Mouse (Mus musculus) left cerebral cortex, postnatal 36 days (tissue): Measurements from ENCODE around the gene Hoxb4. TPM values are rescaled to one million over a fixed set of nuclear protein-coding genes. Genes with fewer than 3 reads are reported as not detected.

ENCODE experiments used
- DNase-seq, 2 experiments: peaks; one replicate each; pipeline ENCODE4 v3.0.0; 2021 to 2022; ENCODE audit warnings: low spot score in 2 of 2, mixed read lengths in 1 of 2
- intact Hi-C: fragments of 180-260 bp; cut with DNase I; formaldehyde crosslinking; loops from one replicate; pipeline ENCODE4 v1.15.1; 2025
- total RNA-seq, 2 experiments: library from RNA; stranded (reverse); gene quantifications; 2 replicates each; pipeline ENCODE4 v1.2.3; 2021

Gene Hoxb4
- total RNA-seq, 2 experiments from 2014 or later, result not detected

DNA sequence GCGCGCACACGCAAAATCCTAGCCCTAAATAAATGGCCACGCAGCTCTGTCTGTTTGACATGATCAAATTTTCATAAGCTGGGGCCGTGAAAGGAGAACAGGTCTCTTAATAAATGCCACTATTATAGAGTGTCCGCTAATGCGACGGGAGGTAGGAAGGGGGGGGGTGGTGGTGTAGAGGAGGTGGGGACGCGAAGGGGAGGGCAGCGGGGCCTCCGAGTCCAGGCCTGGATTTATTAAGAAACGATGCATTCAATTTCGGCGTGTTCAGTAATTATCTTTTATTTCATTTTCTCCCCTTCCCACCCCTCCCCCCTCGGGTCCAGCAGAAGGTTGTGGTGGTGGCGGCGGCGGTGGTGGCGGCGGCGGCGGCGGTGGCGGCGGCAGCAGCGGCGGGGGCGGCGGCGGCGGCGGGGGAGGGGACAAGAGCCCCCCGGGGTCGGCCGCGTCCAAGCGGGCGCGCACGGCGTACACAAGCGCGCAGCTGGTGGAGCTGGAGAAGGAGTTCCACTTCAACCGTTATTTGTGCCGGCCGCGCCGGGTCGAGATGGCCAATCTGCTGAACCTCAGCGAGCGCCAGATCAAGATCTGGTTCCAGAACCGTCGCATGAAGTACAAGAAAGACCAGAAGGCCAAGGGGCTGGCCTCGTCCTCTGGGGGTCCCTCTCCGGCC is 27.3 kb downstream of the Hoxb4 start:
- no peak for DNase-seq

DNA sequence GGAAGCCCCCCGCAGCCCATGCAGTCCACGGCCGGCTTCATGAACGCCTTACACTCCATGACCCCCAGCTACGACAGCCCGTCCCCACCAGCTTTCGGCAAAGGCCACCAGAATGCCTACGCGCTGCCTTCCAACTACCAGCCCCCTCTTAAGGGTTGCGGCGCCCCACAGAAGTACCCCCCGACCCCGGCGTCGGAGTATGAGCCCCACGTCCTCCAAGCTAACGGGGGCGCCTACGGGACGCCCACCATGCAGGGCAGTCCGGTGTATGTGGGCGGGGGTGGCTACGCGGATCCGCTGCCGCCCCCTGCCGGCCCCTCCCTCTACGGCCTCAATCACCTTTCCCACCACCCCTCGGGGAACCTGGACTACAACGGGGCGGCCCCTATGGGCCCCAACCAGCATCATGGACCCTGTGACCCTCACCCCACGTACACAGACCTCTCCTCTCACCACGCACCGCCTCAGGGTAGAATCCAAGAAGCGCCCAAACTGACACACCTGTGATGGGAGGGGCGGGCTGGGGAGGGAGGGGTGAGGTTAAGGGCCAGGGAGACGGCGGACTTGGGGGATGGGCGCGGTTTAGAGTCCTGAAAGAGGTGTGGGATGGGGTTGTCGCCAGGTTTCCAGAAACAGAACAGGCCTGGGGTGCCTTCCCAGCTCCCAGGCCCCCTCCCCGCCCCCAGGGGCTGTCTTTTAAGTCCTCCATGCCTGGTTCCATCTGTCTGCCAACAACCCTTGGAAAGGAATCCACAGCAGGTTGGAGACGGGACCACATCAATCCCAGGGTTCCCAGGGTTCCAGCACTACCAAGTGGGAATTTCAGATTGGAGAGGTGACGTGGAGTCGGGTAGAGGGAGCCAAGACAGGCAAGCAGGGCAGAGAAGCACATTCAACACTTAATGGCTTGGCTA is 28.1 kb downstream of the Hoxb4 start:
- intact Hi-C loops, result no loop called here
- DNase-seq, result no peak

More for the DNA sequence above, 27.3 kb downstream of the Hoxb4 start:
- intact Hi-C loops, result no loop called here

DNA sequence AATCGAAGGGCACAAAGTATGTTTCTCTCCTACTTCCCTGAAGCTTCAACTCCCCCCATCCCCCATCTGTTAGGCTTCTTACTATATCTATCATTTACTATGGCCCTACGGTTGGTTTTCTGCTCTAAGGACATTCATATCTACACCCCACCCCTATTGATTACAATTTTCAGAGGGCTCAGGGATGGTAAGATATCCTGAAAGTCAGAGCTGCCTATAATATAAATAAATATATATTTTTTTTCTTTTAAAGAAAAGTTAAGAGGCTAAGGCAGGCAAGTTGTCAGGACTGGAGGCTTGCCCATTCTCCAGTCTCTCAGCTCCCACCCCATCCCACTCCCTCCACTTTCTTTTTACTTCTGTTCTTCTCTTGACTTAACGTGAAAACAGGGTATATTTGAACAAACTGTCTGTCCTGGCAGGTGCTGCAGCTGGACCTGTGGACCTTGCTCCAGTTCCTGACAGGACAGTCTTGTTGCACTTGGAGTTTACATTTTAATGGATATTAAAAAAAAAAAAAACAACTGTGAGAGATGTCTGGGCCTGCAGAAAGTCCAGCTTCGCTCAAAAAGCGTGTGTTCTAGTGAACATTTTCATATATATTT is 29.0 kb downstream of the Hoxb4 start:
- no peak for DNase-seq
- intact Hi-C loops, result no loop called here

DNA sequence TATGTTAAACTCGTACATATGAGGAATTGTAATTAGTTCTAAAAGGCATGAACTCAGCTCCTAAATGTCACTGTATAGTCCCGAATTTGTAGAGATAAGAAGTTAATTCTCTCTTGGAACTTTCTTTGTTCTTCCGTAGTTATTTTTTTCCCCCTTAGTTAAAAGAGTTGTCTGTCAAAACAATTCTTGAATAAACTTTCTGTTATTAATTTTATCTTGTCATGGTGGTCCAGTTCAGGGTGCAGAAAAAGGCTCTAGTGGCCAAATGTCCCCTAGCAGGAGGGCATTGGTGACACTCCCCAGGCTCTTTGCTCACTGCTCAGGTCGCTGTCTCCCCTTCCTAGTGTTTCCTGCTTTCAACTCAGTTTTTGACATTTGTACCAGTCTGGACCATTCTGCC is 29.6 kb downstream of the Hoxb4 start:
- intact Hi-C loops, result no loop called here

DNA sequence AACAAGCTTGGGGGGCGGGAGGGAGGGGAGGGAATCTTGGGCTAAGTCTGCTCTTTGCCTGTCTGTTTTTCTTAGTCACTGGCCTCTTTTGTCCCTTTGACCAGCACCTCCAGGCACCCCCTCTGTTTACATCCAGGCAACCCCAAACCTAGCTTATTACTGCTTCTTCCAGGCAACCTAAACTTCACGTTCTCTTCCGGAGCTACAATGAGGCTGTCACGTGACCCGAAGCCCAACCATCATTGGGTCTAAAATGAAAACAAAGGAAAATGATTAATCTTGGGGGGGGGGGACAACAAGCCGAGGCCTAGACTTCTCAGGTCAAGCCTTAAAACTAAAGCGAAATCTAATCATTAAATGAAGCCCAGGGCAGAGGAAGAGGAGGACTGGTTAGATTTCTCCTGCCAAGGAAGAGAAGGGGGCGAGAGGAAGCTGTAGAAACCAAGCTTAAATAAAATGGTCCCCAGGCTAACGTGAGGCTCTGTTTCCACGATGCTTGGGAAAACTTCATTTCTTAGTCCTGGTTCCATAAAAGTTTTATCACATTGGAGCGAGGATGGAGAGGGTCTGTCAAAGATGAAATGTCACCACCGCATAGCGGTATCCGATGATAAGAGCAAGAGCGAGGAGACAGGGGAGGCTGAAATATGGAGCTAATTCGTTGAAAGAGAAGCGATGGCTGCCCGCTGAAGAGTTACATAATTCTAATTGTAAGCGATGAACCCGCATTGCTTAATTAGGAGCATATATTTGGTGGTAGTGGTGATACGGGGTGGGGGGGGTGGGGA is 30.3 kb downstream of the Hoxb4 start:
- intact Hi-C loops, result no loop called here

More for the DNA sequence above, 29.6 kb downstream of the Hoxb4 start:
- DNase-seq, result no peak

DNA sequence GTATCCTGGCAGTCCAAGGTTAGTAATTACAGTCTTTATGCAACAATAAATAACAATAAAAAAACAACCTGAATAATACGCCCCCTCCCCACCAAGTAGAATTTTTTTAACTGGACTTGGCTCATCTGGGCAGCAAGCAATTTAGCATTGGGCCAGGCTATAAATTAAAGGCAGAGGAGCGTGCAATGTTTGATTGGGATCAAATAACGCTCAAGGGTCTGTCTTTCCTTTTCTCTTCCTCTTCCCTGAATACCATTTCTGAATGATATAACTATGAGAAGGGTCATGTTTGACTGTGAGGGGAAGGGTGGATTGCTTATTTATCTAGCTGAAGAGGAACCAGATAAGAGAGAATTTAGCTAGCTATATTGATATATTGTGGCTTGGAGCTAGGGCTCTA is 30.9 kb downstream of the Hoxb4 start:
- DNase-seq, result no peak
- intact Hi-C loops, result no loop called here

More for the DNA sequence above, 30.3 kb downstream of the Hoxb4 start:
- no peak for DNase-seq

DNA sequence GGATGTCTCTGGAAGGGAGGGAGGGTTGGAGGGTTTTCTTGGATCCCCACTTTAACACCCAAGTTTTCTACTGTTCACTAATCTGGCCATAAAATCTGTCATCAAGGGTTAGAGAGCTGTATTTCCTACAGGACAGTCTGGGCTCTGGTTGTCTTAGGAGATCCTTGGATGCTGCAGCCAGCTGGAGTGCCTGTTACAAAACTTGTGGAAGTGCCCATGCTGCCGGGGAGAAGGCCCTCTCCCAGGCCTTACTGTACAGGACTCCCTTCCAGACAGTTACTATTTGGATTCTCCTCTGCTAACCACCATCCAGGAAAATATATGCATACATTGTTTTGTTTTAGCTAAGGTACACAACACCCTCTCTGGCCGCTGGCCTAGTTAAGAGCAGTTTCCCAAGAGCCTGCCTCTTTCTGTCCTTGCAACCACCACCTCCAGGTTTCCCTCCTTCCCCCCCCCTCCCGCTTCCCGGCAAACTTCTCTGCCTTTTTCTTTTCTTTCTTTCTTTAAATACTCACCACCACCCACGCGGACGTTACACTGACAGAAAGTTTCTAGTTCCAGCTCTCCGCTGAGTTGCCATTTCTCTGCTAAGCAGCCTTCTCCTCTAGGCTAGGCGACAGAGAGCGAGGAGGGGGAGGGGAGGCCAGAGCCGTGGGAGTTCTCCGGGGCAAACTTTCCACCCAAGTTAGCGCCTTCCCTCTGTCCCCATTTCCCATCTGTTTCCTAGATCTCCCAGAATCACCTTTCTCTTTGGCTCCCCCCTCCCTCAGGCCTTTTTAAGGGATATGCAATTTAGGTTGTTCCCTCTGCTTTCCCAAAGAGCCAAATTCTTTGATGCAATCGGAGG is 31.6 kb downstream of the Hoxb4 start:
- intact Hi-C loops, result loop anchor here (2.0 kb wide), 1 partner anchor 149 kb away; no protein-coding TSS in a partner anchor
- no peak for DNase-seq

DNA sequence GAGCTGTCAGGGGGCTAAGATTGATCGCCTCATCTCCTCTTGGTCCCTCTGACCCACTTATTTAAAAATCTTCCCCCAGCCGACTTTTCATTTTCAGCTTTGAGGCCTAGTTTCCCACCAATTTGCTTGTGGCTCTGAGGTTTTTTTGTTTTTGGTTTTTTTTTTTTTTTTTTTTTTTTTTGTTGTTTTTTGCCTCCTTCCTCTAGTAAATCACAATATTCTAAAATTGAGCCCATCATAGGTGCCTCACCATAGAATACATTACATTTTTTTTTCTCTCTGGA is 32.2 kb downstream of the Hoxb4 start, which contains the start of gene Hoxb2:
Hoxb2 (plus strand) TSS at position 185 of the 284 bp plus-strand sequence.
- DNase-seq, result no peak
- intact Hi-C loops, result loop anchor here (2.0 kb wide), 1 partner anchor 149 kb away; no protein-coding TSS in a partner anchor

DNA sequence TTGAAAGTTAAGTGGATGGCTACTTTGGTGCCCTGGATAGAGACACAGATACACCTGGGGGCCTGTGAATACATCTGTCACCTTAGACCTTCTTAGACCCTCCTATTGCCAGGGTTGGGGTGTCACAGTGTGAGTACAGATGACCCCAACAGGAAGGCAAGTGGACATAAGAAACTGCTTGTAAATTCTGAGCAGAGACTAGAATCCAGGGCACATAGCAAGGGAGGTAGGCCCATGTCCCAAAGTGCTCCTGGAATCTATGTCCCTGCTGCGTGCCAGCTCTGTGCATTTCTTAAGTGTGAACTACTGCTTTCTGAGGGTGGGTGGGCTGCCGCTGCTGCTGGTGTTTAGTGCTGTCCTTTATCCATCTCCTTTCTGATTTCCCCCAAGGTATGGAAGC is 32.7 kb downstream of the Hoxb4 start:
- intact Hi-C loops, result loop anchor here (2.0 kb wide), 1 partner anchor 150 kb away; no protein-coding TSS in a partner anchor
- DNase-seq, result no peak

DNA sequence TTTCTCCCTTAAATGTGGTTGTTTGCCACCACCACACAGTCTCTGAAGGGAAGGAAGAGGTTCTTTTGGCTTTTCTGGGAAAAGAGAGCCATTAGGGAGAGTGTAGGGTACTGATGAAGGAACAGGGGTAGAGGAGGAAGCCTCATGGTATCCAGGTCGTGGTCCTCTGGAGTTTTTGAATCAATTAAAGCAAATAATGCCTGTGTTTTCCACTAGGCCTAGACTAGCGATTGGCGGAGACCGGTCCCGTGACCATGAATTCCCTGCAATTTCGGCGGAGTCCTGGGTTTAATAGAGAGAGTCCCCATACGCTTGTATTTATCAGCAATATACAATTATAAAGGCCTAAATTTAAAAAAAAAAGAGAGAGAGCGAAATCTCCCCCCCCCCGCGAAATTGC is 33.2 kb downstream of the Hoxb4 start:
- intact Hi-C loops, result loop anchor here (2.0 kb wide), 1 partner anchor 151 kb away; no protein-coding TSS in a partner anchor
- DNase-seq, result no peak

DNA sequence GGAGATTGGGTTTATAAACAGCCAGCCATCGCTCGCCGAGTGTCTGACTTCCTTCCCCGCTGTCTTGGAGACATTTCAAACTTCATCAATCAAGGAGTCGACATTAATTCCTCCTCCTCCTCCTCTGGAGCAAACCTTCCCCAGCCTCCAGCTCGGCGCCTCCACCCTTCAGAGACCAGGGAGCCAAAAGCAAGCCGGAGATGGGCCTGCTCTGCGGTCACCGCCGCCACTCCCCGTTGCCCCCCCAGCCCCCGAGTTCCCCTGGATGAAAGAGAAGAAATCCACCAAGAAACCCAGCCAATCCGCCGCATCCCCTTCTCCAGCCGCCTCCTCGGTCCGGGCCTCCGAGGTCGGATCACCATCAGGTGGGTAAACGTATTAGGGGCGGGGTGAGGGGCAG is 33.8 kb downstream of the Hoxb4 start:
- intact Hi-C loops, result loop anchor here (2.0 kb wide), 1 partner anchor 151 kb away; no protein-coding TSS in a partner anchor
- DNase-seq, result no peak

DNA sequence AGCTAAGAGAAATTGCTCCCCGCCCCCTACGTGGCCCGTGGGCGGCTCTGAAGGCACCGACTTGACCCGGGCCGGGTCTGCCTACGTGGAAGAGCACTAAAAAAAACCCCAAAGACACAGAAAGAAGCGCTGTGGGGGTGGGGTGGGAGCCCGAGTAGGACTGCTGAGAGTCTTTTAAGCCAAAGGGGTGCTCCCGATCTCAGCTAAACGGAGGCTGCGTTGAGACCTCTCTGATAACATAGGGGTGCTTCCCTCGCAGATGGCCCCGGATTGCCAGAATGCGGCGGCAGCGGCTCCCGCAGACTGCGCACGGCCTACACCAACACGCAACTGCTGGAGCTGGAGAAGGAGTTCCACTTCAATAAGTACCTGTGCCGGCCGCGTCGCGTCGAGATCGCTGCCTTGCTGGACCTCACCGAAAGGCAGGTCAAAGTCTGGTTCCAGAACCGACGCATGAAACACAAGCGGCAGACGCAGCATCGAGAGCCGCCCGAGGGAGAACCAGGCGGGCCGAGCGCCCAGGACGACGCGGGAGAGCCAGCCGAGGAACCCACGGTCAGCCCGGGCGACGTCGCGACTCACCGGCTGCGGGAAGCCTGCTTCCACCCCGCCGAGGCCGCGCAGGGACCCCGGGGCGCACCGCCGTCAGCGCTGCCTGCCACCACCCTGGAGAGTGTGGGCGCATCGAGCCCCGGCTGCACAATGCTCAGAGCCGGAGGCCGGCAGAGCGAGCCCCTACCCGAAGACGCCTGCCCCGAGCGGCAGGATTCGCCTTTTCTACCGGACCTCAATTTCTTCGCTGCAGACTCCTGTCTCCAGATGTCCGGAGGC is 34.8 kb downstream of the Hoxb4 start:
- intact Hi-C loops, result no loop called here
- DNase-seq, result no peak

DNA sequence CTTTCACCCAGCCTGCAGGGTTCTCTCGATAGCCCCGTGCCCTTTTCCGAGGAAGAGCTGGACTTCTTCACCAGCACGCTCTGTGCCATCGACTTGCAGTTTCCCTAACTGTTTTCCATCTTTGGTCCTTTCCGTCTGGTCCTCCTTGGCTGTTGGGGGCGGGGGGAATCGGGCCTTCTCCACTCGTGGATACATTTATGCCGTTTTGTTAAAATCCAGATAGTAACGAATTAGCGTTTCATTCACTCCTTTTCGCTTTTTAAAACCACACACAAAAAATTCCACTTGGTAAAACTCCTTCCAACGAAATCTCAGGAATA is 35.4 kb downstream of the Hoxb4 start:
- intact Hi-C loops, result no loop called here
- no peak for DNase-seq

DNA sequence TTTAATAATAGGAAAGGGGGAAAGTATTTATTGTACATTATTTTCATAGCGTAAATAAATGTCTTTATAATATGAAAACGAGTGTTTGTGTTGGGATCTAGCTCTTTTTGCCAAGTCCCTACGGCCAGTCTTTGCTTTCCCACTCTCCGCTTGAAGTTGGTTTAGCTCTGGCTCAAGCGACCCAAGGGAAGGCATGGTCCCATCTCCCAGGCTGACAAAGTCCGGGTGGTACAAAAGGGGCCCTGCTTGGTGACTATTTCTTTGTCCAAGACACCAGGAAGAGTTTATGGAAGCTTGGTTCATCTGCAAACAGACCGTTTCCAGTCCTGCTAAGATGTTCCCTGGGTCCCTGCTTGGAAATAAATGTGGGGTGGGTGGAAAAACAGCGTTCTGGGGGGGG is 35.9 kb downstream of the Hoxb4 start:
- intact Hi-C loops, result no loop called here
- no peak for DNase-seq

DNA sequence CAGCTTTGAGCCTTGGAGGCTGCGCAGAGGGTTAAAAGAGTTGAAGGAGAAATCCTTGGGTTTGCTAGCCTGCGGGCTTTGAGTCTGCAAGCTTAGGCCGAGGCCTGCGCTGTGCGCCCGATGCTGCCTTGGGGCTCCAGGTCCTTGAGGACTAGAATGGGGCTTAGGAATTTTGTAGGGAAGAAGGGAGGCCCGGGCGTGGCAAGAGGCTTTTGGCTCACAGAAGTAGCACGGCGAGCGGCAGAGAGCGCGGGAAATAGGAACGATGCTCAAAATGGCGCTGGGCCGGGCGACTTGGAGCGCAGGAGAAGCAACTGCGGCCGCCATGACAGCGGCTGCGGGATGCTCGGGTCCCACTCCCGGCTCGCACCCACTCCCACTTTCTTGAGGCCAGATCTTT is 36.3 kb downstream of the Hoxb4 start:
- intact Hi-C loops, result no loop called here
- no peak for DNase-seq

DNA sequence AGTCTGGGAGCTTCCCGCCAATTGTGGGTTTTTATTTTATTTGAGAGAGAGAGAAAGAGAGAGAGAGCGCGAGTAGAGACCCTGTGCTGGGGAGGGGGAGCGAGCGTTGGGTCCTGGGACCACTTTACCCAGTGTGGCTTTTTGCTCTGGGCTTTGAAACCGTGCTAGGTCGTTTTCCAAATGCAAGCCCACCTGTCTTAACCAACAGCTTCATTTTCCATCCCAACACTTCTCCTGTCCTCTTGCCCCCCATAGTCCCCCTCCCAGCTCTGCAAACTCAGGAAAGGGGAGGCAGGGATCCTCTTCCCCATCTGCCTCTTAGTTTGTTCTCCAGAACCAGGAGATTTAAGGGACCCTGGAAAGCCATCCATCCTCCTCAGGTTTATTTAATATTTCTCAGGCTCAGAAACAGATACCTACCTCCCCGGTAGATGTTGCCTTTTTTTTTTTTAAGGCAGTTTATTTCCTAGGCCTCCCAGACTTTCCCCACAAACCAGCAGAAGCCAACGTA is 36.8 kb downstream of the Hoxb4 start:
- no peak for DNase-seq
- intact Hi-C loops, result loop anchor here (5.0 kb wide), 1 partner anchor 348 kb away; the partner anchor contains the start of gene Igf2bp1

DNA sequence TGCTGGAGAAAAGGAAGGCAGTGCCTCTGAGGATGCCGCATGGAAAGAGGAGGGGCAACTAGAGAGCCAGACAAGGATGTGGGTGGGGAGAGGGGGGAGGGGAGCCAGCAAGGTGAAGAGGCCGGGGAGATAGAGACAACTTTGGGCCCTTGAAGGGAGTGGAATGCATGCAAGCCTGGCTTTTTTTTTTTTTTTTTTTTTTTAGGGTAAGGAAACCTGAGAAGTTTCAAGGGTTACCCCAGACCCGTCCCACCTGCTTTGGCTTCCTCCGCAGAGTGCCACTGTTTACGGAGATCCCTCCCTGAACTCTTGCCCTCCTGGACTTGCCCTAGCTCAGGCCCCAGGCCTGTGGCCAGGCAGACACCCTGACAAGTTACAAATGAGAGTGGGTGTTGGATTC is 45.7 kb downstream of the Hoxb4 start:
- DNase-seq, result no peak
- intact Hi-C loops, result loop anchor here (10.0 kb wide), 1 partner anchor 449 kb away; the partner anchor contains the start of gene B4galnt2
